Mouse (Mus musculus): ENCODE results near the gene Shroom4.

DNA sequence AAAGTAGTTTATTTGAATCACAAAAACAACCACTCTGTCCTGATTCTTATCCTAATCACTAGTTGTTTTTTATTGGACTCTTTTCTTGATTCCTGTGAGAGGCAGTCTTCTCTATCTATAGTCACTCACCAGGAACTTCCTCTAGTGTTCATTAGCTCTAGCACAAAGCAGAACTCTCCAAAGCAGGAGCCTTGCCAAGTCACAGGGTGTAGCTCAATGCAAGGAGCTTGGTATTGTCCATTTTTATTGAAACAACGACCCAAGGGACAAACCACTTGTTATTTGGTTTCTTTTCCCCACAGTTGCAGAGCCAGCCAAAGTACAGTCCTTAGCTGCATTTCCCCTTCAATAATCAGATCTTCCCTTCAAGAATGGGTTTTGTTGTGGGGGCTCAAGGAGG, 181.5 kb downstream of the Shroom4 start:
- TF ChIP-seq CTCF (IDR thresholded peaks at IDR 0.05; ENCODE audit: low read depth, low read length) (no peak), POLR2A (IDR thresholded peaks at IDR 0.05; ENCODE audit: insufficient read depth, low read length) (no peak), EP300 (IDR thresholded peaks at IDR 0.05; ENCODE audit: insufficient read depth, low read depth, low read length) (no peak)

Measured in ES-Bruce4 (cell line).